Mouse (Mus musculus) gastrocnemius, postnatal 4 days (tissue): ENCODE measurements at regions not wholly inside any gene's neighbourhood (a gene's known extent, or its start where the extent isn't known, plus 50 kb on each side); places are given as distances from the start of the nearest gene placed in this dataset.

Experiments
- DNase-seq, 2 experiments: peaks; one replicate each; pipeline ENCODE4 v3.0.0; 2021 to 2022; ENCODE audit warnings: low spot score in 2 of 2, mixed read lengths in 2 of 2

DNA sequence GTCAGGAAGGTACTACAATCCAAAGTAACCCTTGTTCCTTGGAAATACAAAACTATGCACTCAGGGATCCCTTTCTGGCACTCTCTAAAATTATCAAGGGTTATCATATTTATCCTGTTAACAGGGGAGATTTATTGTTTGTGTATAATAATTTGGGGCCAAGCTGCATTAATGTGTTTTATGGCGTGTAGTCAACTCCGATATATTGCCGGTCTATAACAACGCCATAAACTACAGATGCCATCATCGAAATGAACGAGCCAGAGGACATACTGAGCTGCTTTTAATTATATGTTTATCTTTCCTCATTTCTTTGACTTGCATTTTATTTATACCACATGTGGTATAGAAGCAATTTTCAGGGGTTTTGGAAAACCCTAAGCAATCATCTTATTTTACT is 147.2 kb downstream of the Nr2f2 start:
- no peak for DNase-seq

- DNase-seq = no peak
Measured at GRCm38 (mm10) chr7:70217137-70217536, 149.4 kb downstream of the Nr2f2 start.

- DNase-seq = no peak
Measured at GRCm38 (mm10) chr7:70213970-70214520, 152.5 kb downstream of the Nr2f2 start.

DNA sequence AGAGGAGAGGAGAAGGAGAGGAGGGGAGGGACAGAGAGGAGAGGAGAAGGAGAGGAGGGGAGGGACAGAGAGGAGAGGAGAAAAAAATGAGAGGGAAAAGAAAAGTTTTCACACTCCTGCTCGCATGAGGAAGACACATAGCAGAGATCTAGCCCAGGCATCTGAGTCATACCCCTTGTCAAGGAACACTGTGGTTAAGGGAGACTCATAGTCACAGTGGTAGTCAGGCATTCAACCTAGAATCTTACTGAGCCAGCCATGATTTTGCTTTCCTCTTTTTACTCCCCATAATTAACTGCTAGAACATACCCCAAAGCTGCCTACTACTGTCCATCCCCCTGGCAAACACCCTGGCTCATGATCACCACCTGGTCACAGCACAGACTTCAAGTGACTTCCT is 160.6 kb downstream of the Nr2f2 start:
- DNase-seq = no peak

GRCm38 (mm10) chr7:70200188-70200587 is 166.3 kb downstream of the Nr2f2 start:
- no peak for DNase-seq

DNA sequence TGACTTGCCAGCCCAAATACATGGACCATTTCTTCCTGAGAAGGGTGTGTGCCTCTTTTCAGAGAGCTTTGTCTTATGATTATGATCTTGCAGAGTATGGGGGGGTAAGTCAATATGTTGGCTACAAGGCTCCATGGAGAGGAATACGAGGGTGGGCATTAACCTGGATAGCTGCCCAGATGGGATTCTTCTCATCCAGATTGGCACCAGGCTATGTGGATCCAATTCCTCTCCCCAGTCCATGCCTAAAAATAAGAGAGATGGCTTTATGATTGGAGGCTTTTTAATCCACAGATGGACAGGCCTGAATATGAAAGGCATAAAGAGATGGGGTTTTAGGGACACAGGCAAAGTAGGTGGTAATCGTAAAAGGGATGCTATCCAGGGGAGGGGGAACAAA is 187.6 kb downstream of the Nr2f2 start:
- no peak for DNase-seq

DNA sequence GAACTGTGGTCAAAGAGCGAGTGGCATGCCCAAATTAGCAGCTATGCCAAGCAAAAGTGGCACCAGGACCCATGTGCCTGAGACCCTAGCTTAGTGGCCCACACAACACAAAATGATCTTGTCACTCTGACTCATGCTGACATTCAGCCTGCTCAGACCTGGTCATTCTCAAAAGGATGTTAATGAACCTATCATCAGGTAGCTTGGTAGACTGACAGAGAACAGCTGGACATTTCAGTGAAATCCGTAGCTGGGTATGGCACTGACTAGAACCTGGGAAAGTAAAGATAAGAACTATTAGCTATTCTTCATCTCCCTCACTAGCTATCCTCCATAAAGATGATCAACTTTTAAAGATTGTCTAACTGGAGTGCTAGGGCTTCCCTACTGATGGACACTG is 188.5 kb downstream of the Nr2f2 start:
- DNase-seq = no peak

DNA sequence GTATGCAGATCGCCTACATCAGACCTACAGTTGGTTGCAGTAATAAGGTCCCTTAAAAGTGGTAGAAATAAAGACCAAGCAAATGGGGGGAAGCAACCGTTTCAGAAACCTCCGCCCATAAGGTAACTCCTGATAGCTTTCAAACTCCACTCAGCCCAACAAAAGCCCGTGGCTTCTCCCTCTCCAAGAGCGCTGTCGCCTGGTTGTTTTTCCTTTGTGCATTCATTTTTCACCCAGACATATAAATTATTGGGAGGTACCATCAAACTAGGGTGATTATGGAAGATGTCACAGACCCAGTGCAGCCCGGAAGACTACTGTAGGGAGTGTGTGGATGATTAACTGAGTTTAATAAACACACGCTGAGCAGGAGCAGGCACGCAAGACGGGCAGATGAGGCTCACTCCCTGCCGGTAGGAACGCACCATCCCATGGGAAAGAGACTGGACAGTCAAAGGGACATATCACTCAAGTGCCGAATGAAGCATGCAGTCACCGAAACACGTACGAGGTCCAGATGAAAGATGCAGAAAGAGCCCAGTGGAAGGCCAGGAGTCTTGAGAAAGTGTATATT is 189.8 kb downstream of the Nr2f2 start:
- DNase-seq = no peak

GRCm38 (mm10) chr7:70176086-70176485 is 190.4 kb downstream of the Nr2f2 start:
- no peak for DNase-seq

- DNase-seq = no peak
Measured at GRCm38 (mm10) chr7:70172431-70172830, 194.1 kb downstream of the Nr2f2 start.

DNA sequence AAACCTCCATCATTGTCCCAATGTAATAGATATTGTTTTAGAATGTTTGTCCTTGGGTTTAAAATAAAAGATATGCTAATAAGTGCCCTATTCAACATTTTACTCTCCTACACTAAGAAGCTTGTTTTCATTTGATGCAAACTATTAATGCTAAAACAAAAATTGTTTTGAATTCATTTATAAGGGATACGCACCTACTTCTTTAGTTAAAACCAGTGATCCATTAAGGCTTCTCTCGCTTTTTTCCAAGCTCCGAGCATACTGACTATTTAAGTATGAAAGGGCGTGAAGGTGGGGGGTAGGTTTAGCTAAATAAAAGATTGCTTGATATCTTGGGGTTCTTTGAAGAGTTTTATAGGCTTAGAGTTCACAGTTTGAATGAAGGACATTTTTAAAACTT is 195.1 kb downstream of the Nr2f2 start:
- DNase-seq = no peak

DNA sequence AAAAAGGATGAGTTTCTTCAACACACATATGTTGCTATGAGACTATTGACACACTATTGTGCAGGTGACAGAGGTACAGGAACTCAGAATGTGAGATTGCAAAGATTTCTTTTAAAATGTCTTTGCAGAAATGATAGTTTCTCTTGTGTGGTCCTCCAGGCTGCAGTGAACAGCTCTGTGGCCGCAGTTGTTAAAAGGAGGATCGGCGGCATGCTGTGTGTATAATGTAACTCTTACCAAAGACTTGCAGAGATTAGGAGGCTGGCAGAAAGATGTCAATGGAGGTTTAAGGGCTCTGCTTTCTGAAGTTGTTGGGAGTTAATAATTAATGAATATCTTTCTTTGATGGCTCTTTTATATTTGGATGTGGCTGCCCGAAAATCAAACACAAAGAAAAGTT is 198.5 kb downstream of the Nr2f2 start:
- DNase-seq = no peak

DNA sequence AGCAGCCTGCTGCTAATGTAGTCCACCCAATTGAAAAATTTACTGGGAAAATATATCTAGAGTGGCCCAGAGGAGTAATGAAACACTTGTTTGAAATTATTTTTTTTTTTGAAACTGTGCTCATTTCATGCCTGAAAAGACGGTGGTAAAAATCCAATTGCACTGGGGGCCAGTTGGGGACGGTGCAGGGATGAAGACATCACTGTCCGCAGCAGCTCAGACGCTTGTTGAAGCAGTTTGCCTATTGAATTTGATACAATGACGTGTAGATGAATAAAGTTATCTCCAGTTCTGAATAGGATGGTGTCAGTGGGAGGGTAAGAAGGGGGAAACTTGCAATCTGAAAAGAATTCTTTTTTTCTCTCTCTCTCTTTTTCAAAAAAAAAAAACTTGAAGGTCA is 200.5 kb downstream of the Nr2f2 start:
- DNase-seq = no peak

DNA sequence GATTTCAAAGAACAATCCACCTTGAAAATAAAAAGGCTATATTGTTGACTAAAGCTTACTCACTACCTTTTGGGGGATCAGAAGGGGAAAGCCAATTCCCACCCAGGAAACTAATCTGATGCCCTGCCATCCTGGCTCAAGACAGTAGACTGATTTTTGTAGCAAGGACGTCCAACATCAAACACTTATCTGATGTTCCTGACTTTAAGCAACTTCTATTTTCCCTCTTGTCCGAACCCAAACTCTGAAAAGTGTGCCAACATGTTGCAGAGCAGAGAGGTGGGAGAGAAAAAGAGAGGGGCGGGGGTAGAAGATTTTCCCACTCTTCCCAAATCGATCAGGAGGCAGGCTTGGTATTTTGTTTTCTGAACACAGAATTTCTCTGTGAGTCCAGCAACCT is 201.0 kb downstream of the Nr2f2 start:
- no peak for DNase-seq

GRCm38 (mm10) chr7:70164691-70165193 is 201.8 kb downstream of the Nr2f2 start:
- DNase-seq = no peak

DNA sequence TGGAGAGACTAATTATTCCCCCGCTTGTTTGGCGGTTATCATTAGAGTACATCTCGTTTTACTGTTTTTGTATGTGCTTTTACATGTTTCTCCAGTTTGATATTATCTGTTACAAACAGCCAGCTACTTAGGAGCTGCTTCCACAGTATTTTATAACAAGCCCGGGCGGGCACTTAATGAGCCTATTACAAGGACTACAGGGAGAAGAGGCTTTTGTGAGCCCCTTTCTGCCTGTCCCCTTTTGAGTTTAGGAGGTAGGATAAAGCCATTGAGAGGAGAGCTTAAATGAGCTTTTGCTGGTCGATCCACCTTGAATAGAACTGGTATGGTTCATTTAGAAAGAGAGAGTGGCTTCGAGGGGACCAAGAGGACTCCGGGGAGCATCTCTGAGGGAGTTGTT is 208.0 kb downstream of the Nr2f2 start:
- DNase-seq = no peak

DNA sequence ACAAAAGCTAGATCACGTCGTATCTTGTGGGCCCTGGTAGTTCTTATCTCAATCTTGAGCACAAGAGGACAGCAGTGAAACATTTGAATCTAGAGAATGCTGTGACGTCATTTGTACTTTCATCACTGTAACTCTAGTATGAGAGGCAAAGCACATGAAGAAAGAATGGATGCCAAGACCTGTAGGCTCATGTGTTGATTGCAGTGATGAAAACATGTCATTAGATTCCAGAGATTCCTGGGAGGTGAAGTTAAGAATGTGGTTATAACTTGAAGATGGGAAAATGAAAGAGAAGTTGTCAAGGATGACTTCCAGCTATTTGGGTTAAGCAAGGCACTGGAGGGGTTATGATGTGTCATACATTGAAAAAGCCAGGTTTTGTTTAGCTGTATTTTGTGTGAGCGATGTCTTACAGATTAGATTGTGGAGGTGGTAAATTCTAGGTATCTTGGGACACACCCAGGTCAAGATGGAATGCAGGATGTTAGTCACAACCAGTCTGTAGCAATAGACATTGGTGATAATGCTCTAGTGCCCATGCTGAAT is 221.7 kb downstream of the Nr2f2 start:
- DNase-seq = no peak

GRCm38 (mm10) chr7:70136837-70137236 is 229.7 kb downstream of the Nr2f2 start:
- DNase-seq = no peak

GRCm38 (mm10) chr7:70135416-70135815 is 231.1 kb downstream of the Nr2f2 start:
- no peak for DNase-seq

DNA sequence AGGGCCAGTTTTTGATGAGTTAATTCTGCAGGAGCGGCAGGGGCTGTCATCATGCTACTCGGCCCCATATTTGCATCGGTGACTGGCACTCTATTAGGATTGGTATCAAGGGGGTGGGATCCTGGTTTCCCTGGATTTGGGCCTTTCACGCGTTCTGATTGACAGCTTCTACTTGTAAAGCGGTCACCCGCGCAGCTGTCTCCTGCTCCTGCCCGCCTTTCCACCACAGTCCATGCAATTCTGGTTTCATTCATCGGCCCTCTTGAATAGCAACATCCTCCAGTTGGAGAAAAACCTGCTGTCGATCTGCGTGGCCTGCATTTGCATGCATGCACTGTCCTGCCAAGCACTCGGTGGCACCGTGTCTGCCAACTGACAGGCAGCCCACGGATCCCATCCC is 236.6 kb downstream of the Nr2f2 start:
- DNase-seq = no peak

DNA sequence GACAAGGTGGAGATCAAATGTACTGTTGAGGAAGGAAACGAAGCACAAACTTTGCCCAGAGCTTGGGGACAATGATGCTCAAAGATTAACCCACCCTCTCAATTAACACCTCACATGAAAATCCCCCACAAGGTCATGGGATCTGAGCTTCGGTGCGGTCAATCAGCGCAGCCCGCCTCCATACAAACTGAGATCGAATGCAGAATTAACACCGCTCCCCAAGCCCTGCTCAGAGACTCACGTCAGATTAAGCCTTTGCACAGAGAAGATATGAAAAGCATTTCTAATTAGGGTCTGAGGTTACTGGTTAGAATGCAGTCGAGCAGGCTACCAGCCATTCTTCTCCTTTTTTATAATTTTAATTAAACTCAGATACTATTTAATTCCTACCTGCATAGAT is 243.7 kb downstream of the Nr2f2 start:
- no peak for DNase-seq

DNA sequence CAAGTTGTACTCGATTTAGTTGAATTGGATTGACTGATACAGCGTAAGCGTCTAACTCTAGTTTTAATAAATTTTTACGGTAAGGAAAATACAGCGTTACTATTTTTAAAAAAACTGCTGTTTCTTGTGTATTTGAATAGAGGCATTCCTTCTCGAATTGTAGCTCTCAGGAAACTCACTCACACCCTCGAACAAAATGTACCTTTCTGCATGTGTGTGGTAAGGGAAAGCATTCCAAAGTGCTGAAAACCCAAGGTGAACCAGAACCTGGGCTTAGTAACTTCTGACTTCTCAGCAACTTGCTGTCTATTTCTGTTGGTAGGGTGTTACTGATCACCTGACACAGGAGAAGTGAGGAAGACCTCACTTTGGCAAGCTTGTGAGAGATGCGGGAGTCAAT is 247.0 kb downstream of the Nr2f2 start:
- DNase-seq = no peak

- DNase-seq = no peak
Measured at GRCm38 (mm10) chr7:70118971-70119370, 247.6 kb downstream of the Nr2f2 start.
